Mouse (Mus musculus): ENCODE results near the gene Ubox5.

DNA sequence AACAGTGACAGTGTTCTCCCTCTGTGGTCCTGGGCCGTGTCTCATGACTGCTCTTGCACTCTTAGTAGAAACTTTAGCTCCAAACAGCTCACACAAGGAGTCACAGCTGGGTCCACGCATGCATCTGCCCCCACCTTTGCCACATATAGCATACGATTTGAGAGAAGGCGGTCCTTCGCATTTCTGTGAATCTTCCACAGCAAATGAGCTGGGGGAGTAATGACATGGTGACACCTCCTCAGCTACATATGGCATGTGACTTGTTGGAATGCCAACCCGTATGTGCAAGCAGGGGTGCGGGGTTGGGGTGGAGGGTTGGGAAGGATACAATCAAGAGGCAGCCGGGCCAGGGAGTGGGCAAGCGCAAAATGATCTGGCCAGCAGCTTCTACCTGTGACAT is 26.7 kb upstream of the Ubox5 start:
- TF ChIP-seq CTCF (IDR thresholded peaks at IDR 0.05; ENCODE audit: low read depth, low read length): no peak
- no peak for TF ChIP-seq POLR2A (IDR thresholded peaks at IDR 0.05; ENCODE audit: borderline replicate concordance, low read depth, low read length)

All from bone marrow macrophage, adult 2 months (primary cell).